Mouse (Mus musculus) v-Abl transformed pro-B cells (cell line): ENCODE results near the gene Il17f.
"Not testable (repeated sequence)": the region's sequence is repeated elsewhere in the genome, so short reads cannot be mapped to it uniquely, and the experiment has no call there.

Experiments used
- in situ Hi-C, 2 experiments: fragments of 400-800 bp; cut with MboI; formaldehyde crosslinking; loops; one replicate each; pipeline ENCODE4 v1.15.1; 2025; ENCODE audit not compliant: unreplicated experiment in 2 of 2

The Il17f gene

GRCm38 (mm10) chr1:20791414-20791813 lies 997 bp upstream of the Il17f start:
- in situ Hi-C loops, result no loop called here

GRCm38 (mm10) chr1:20788419-20788818 lies 2.0 kb downstream of the Il17f start:
- in situ Hi-C loops, result no loop called here

GRCm38 (mm10) chr1:20787046-20787445 lies 3.4 kb downstream of the Il17f start:
- in situ Hi-C loops, result no loop called here

- in situ Hi-C loops, result no loop called here
These were observed 12.1 kb downstream of the Il17f start for GRCm38 (mm10) chr1:20778366-20778765.

GRCm38 (mm10) chr1:20774026-20774730 lies 16.2 kb downstream of the Il17f start:
- in situ Hi-C loops, result not testable (repeated sequence)

- in situ Hi-C loops, result no loop called here
These were observed 23.9 kb downstream of the Il17f start for GRCm38 (mm10) chr1:20766526-20766925.

GRCm38 (mm10) chr1:20761411-20761810 lies 29.0 kb downstream of the Il17f start:
- in situ Hi-C loops, result no loop called here

- in situ Hi-C loops, result no loop called here
These were observed 30.1 kb downstream of the Il17f start for GRCm38 (mm10) chr1:20760331-20760730.

GRCm38 (mm10) chr1:20759799-20760198 lies 30.6 kb downstream of the Il17f start:
- in situ Hi-C loops, result no loop called here

GRCm38 (mm10) chr1:20757586-20757985 lies 32.8 kb downstream of the Il17f start:
- in situ Hi-C loops, result no loop called here

- in situ Hi-C loops, result no loop called here
These were observed 36.0 kb downstream of the Il17f start for GRCm38 (mm10) chr1:20754439-20754838.

- in situ Hi-C loops, result no loop called here
These were observed 49.9 kb downstream of the Il17f start for GRCm38 (mm10) chr1:20740496-20740998.

GRCm38 (mm10) chr1:20738483-20738882 lies 51.9 kb downstream of the Il17f start:
- in situ Hi-C loops, result no loop called here

GRCm38 (mm10) chr1:20736572-20736971 lies 53.8 kb downstream of the Il17f start:
- in situ Hi-C loops, result no loop called here

GRCm38 (mm10) chr1:20730903-20731302 lies 59.5 kb downstream of the Il17f start, which contains the start of gene Il17a:
TSS of gene Il17a (plus strand) at chr1:20730905.
- in situ Hi-C loops, result no loop called here
